Mouse (Mus musculus): ENCODE results near the gene Cldn7.

DNA sequence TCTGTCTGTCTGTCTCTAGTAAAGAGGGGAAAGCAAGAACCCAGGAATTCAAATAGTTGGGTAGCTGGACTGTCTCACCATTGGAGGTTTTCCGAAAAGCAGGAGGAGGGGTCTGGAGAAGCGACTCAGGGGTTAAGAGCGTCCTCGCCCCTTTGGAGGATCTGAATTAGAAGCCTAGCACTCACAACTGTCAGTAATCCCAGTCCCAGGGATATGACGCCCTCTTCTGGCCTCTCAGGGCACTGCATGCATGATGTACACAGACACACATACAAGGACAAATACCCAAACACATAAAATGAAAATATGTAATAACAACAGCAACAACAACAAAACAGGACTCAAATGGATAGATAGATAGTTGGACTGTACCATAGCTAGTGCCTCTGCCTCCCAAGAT, 4.0 kb upstream of the Cldn7 start:
- TF ChIP-seq CTCF (IDR thresholded peaks at IDR 0.05; ENCODE audit: extremely low read depth, insufficient read depth, low read length) (no peak), POLR2A (IDR thresholded peaks at IDR 0.05; ENCODE audit: extremely low read depth, insufficient read depth, low read length) (no peak)
